Mouse (Mus musculus) E14TG2a.4 (cell line): ENCODE data around the gene Rplp1.

ENCODE experiments used
- H3K27me3 ChIP-seq: 2 replicates; pipeline ENCODE4 v1.6.1; 2014; ENCODE audit warnings: low read length, control low read depth; ENCODE audit not compliant: insufficient read depth
- H3K36me3 ChIP-seq: 2 replicates; pipeline ENCODE4 v1.6.1; 2014; ENCODE audit warnings: low read length, control low read depth; ENCODE audit not compliant: insufficient read depth
- H3K4me1 ChIP-seq: replicated peaks from 2 replicates; pipeline ENCODE4 v1.6.1; 2014; ENCODE audit warnings: low read depth, low read length, control low read depth
- H3K4me3 ChIP-seq: replicated peaks from 2 replicates; pipeline ENCODE4 v1.5.1; 2014; ENCODE audit warnings: mild to moderate bottlenecking, low read length
- H3K9me3 ChIP-seq: 2 replicates; pipeline ENCODE4 v1.6.1; 2014; ENCODE audit warnings: low read length, control low read depth
- CTCF ChIP-seq: conservative IDR thresholded peaks from 2 replicates; pipeline ENCODE4 v1.5.1; 2014; ENCODE audit warnings: low read length
- NANOG ChIP-seq: IDR thresholded peaks from 2 replicates; pipeline ENCODE4 v1.6.1; 2014; ENCODE audit warnings: borderline replicate concordance, low read length, mixed read lengths
- POU5F1 ChIP-seq: IDR thresholded peaks from 2 replicates; pipeline ENCODE4 v1.6.1; 2014; ENCODE audit warnings: low read length, borderline replicate concordance

The Rplp1 gene

DNA sequence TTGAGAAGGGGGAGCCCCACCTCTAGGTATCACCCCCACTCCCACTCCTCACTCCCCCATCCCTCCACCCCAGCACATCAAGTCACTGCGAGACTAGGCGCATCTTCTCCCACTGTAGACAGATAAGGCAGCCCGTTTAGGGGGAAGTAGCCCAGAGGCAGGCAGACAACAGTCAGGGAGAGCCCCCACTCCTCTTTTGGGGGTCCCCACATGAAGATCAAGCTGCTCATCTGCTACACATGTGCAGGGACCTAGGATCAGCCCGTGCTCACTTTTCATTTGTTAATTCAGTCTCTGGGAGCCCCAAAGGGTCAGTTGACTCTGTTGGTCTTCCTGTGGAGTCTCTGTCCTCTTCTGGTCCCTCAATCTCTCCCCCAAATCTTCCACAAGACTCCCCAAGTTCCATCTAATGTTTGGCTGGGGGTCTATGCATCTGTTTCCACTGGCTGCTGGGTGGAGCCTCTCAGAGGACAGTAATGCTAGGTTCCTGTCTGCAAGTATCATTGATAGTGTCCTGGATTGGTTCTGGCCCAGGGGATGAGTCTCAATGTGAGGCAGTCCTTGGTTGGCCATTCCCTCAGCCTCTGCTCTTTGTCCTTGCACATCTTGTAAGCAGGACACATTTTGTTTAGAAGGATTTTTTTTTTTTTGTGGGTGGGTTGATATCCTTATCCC lies 6.6 kb downstream of the Rplp1 start:
- Histone ChIP-seq H3K9me3 (no peaks in the 10 kb centered on the region), H3K4me1 (peaks cover 18% of the 10 kb centered on the region), H3K4me3 (no peak overlapping the region), H3K27me3 (no peaks in the 10 kb centered on the region), H3K36me3 (peaks cover 20% of the 10 kb centered on the region)
- no peak for TF ChIP-seq CTCF
- no peak for TF ChIP-seq NANOG
- TF ChIP-seq POU5F1, result no peak

DNA sequence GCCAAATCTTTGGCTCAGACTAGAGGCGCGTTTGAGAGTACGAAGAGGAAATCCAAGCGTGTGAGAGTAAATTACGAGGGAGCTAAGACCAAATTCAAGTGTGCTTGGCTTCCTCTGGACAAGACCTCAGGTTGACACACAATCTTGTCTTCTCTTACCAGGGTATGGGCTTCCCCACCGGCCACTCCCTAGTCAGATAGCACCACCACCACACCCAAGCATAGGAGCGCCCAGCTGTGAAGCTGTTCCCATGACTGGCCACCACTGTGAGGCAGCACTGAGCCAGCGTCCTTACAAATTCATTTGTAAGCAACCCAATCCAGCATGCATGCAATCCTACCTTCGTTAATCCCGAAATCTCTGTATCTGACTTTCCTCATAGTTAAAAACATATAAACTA lies 7.4 kb downstream of the Rplp1 start:
- Histone ChIP-seq H3K4me3 (no peak overlapping the region), H3K27me3 (peaks cover 7% of the 10 kb centered on the region), H3K4me1 (peaks cover 16% of the 10 kb centered on the region), H3K9me3 (no peaks in the 10 kb centered on the region), H3K36me3 (peaks cover 15% of the 10 kb centered on the region)
- TF ChIP-seq POU5F1, result no peak
- TF ChIP-seq CTCF, result peak; percentile 69

DNA sequence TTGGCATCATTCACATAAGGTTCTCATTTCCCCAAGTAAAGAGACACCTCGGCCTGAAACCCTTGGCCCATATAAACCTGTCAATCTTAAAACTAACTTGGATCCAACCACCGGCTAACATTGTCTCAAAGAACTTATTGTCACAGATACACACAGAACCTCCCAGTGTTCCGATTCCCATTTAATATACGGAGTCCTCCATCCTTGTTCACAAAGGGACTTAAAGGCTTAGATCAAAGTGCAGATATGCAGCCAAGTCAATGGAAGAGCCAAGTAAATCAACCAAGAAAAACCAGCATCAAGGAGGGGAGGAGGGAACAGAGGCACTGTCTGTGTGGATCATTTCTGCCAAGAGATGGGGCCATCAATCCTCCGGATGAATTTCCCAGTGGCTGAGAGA lies 8.8 kb downstream of the Rplp1 start:
- Histone ChIP-seq H3K27me3 (peaks cover 15% of the 10 kb centered on the region), H3K4me3 (no peak overlapping the region), H3K36me3 (peaks cover 12% of the 10 kb centered on the region; the same call in 1 of the 2 replicates), H3K9me3 (no peaks in the 10 kb centered on the region), H3K4me1 (peaks cover 19% of the 10 kb centered on the region)
- TF ChIP-seq CTCF (no peak), POU5F1 (no peak), NANOG (no peak)

DNA sequence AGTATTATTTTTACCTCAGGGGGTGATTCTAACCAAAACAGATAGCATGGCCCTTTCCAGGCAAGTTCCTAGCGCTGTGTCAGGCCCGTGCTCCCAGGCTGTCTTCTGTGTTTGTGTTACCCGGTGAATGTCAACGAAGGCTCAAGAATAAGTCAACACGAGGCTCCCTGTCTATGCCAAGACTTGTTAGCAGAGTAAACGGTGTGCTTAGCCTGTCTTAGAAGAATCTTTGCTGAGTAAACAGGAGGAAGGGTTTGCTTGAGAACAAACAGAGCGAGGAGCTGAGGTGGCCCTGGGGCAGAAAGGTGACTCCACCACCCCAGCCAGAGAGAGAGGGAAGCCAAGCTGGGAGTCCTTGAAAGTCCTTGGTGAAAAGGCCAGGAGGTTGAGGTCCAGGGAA lies 10.1 kb downstream of the Rplp1 start:
- no peaks in the 10 kb centered on the region for H3K9me3 ChIP-seq
- H3K27me3 ChIP-seq, result peaks cover 22% of the 10 kb centered on the region
- no peak for TF ChIP-seq NANOG
- no peak for TF ChIP-seq POU5F1
- TF ChIP-seq CTCF, result no peak
- H3K36me3 ChIP-seq, result peaks cover 8% of the 10 kb centered on the region; the same call in 1 of the 2 replicates
- H3K4me1 ChIP-seq, result peaks cover 23% of the 10 kb centered on the region
- no peak overlapping the region for H3K4me3 ChIP-seq

GRCm38 (mm10) chr9:61902445-61902844 lies 11.9 kb downstream of the Rplp1 start:
- Histone ChIP-seq H3K9me3 (no peaks in the 10 kb centered on the region), H3K36me3 (no peaks in the 10 kb centered on the region), H3K27me3 (peaks cover 31% of the 10 kb centered on the region), H3K4me3 (no peak overlapping the region), H3K4me1 (peaks cover 23% of the 10 kb centered on the region)
- TF ChIP-seq NANOG (no peak), CTCF (no peak), POU5F1 (no peak)

- no peaks in the 10 kb centered on the region for H3K9me3 ChIP-seq
- H3K27me3 ChIP-seq, result peaks cover 31% of the 10 kb centered on the region
- H3K36me3 ChIP-seq, result no peaks in the 10 kb centered on the region
- TF ChIP-seq POU5F1 (no peak), NANOG (no peak), CTCF (no peak)
- H3K4me1 ChIP-seq, result peaks cover 16% of the 10 kb centered on the region
- no peak overlapping the region for H3K4me3 ChIP-seq
These were observed 12.8 kb downstream of the Rplp1 start for GRCm38 (mm10) chr9:61901574-61901973.

DNA sequence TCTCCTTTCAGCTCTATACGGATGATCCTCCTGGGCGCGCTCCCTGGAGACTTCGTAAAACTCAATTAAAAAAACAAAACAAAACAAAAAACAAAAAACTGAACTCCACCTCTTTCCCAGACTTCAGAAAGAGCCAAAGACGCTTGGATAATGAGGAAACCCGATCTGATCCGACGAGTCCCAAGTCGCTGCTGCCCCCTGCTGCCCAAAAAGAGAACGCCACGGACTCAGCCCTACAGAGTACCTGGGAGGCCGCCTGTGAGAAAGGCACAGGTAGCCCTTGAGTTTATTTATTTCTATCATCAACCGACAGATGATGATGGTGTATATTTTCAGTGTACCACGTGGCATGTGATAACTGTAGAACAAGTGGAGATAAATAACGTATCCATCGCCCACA lies 14.5 kb downstream of the Rplp1 start:
- H3K27me3 ChIP-seq, result peaks cover 31% of the 10 kb centered on the region
- no peaks in the 10 kb centered on the region for H3K36me3 ChIP-seq
- no peak overlapping the region for H3K4me3 ChIP-seq
- TF ChIP-seq NANOG (no peak), CTCF (peak; percentile 89), POU5F1 (no peak)
- H3K9me3 ChIP-seq, result no peaks in the 10 kb centered on the region
- peaks cover 16% of the 10 kb centered on the region for H3K4me1 ChIP-seq

- Histone ChIP-seq H3K4me3 (no peak overlapping the region), H3K27me3 (peaks cover 31% of the 10 kb centered on the region), H3K9me3 (no peaks in the 10 kb centered on the region), H3K36me3 (no peaks in the 10 kb centered on the region), H3K4me1 (peaks cover 10% of the 10 kb centered on the region)
- TF ChIP-seq CTCF (peak; percentile 70), POU5F1 (no peak), NANOG (no peak)
These were observed 15.9 kb downstream of the Rplp1 start for GRCm38 (mm10) chr9:61898401-61898800.

- Histone ChIP-seq H3K36me3 (no peaks in the 10 kb centered on the region), H3K27me3 (peaks cover 14% of the 10 kb centered on the region), H3K4me1 (peaks cover 4% of the 10 kb centered on the region), H3K9me3 (no peaks in the 10 kb centered on the region), H3K4me3 (no peak overlapping the region)
- TF ChIP-seq NANOG, result no peak
- TF ChIP-seq POU5F1, result no peak
- no peak for TF ChIP-seq CTCF
These were observed 19.3 kb downstream of the Rplp1 start for GRCm38 (mm10) chr9:61895014-61895413.
